Mouse (Mus musculus) kidney, postnatal 0 days (tissue): ENCODE measurements at regions not wholly inside any gene's neighbourhood (a gene's known extent, or its start where the extent isn't known, plus 50 kb on each side); places are given as distances from the start of the nearest gene placed in this dataset.

Experiments used
- ATAC-seq: fragments of 200-750 bp; cut with Nextera tagmentation; replicated peaks from 2 replicates; pipeline ENCODE4 v1.8.0; 2017; ENCODE audit warnings: low read depth, moderate number of reproducible peaks, moderate TSS enrichment, moderate library complexity; ENCODE audit not compliant: low FRiP score
- DNase-seq: peaks from one replicate; pipeline ENCODE4 v3.0.0-alpha.2; 2016; ENCODE audit warnings: low spot score
- H3K27ac ChIP-seq: fragments of 300-500 bp; sonication (generic); 2 replicates; pipeline ENCODE4 v1.5.1; 2014; ENCODE audit warnings: mild to moderate bottlenecking
- H3K27me3 ChIP-seq: fragments of 300-500 bp; sonication (generic); 2 replicates; pipeline ENCODE4 v1.6.1; 2014; ENCODE audit warnings: low read length, mixed read lengths; ENCODE audit not compliant: insufficient read depth
- H3K36me3 ChIP-seq: fragments of 300-500 bp; sonication (generic); 2 replicates; pipeline ENCODE4 v1.6.1; 2014; ENCODE audit warnings: low read length, mixed read lengths; ENCODE audit not compliant: insufficient read depth
- H3K4me1 ChIP-seq: fragments of 300-500 bp; sonication (generic); replicated peaks from 2 replicates; pipeline ENCODE4 v1.6.1; 2014; ENCODE audit warnings: antibody characterized with exemption, low read length, mixed read lengths; ENCODE audit not compliant: insufficient read depth
- H3K4me2 ChIP-seq: fragments of 300-500 bp; sonication (generic); 2 replicates; pipeline ENCODE4 v1.6.1; 2014; ENCODE audit warnings: mild to moderate bottlenecking, low read length, moderate library complexity, mixed read lengths
- H3K4me3 ChIP-seq: fragments of 300-500 bp; sonication (generic); replicated peaks from 2 replicates; pipeline ENCODE4 v1.5.1; 2014; ENCODE audit warnings: low read depth, low read length
- H3K9ac ChIP-seq: fragments of 300-500 bp; sonication (generic); 2 replicates; pipeline ENCODE4 v1.6.1; 2014; ENCODE audit warnings: low read depth, low read length
- H3K9me3 ChIP-seq: fragments of 300-500 bp; sonication (generic); replicated peaks from 2 replicates; pipeline ENCODE4 v1.6.1; 2016; ENCODE audit warnings: low read length, inconsistent platforms, mixed read lengths
- CTCF ChIP-seq: IDR thresholded peaks from 2 replicates; pipeline ENCODE4 v1.5.1; 2016; ENCODE audit warnings: antibody characterized with exemption, low read depth, mild to moderate bottlenecking, moderate library complexity
- WGBS: fragments of 180-500 bp; shearing (Covaris S2); extraction: QIAGEN DNeasy Blood & Tissue Kit; methylation state at CpG from one replicate; pipeline ENCODE4 v1.1.7; 2014; 5-methylcytosine and 5-hydroxymethylcytosine counted together

DNA sequence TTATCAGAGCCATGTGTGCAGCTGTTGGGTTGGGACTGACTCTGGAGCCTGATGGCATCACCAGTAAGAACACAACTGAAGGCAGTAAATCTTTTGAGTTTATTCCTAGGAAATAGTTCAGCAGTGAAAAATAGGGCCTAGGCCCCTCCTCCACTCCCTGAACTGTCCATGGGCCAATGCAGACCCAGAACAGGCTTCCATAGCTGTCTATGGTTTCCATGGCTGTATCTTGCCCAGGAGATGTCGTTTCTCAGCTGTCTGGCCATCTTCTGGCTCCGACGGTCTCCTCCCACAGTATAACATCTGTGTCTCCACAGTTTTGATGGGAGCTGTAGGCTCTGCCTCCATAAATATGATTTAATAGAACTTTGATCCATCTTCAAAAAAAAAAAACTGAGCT lies 165.1 kb upstream of the Arl4c start:
- Histone ChIP-seq H3K4me2 (no peak overlapping the region), H3K4me1 (0 out of 2 replicates have a peak, but pooled peaks cover 5% of the 10 kb centered on the region), H3K27me3 (no peaks in the 10 kb centered on the region), H3K27ac (no peak overlapping the region), H3K36me3 (no peaks in the 10 kb centered on the region), H3K9me3 (no peaks in the 10 kb centered on the region), H3K9ac (no peak overlapping the region), H3K4me3 (no peak overlapping the region)
- ATAC-seq: peak; percentile 57; the same call in 1 of the 2 replicates
- TF ChIP-seq CTCF: no peak
- DNase-seq: peak; percentile 65
- 40% methylated on average over 3 of the region's 3 CpGs for WGBS

DNA sequence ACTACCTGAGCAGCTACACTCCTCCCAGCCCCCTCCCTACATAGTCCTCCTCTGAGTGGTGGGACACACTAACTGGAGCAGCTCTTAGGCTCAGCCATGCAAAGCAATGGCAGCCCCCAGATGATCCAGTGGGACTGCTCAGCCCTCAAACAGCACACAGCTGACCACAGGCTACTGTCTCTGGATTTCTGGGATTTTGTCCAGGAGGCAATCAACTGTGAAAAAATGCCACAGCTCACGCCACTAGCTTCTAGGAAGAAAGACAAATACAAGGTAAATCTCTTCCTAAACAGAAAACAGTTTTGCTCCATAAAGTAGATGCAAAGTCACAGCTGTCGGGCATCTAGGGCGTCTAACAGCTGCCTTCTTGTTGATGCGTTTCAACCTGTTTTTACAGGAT lies 167.9 kb upstream of the Arl4c start:
- 23% methylated on average over 4 of the region's 4 CpGs for WGBS
- Histone ChIP-seq H3K4me2 (no peak overlapping the region), H3K27me3 (no peaks in the 10 kb centered on the region), H3K9me3 (no peaks in the 10 kb centered on the region), H3K4me1 (0 out of 2 replicates have a peak, but pooled peaks cover 5% of the 10 kb centered on the region), H3K27ac (peak overlapping the region; percentile 13; the same call in 1 of the 2 replicates), H3K36me3 (no peaks in the 10 kb centered on the region), H3K9ac (no peak overlapping the region), H3K4me3 (no peak overlapping the region)
- ATAC-seq: peak; percentile 76
- DNase-seq: peak; percentile 66
- TF ChIP-seq CTCF: no peak

DNA sequence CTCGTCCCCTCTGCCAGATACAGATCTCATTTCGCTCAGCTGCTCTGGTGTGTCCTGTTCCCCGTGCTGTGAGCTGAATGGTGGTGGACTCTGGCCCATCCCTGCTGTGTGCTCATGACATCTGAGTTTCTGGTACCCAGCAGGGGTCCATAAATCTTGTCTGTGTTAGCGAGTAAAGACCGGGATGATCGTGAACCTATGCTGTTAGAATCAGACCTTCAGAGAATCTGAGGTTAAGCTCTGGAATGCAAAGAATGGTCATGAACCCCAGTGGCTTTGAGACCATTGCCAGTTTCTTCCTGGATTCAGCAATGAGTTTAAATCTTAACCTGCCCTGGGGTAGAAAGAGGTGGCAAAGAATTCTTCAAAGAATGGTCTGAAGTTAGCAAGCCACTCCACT lies 173.3 kb upstream of the Arl4c start:
- 11% methylated on average over 6 of the region's 6 CpGs for WGBS
- no peak for TF ChIP-seq CTCF
- ATAC-seq (no peak), DNase-seq (peak; percentile 47)
- H3K27ac ChIP-seq: no peak overlapping the region
- no peak overlapping the region for H3K4me3 ChIP-seq
- no peaks in the 10 kb centered on the region for H3K27me3 ChIP-seq
- no peak overlapping the region for H3K4me2 ChIP-seq
- no peaks in the 10 kb centered on the region for H3K36me3 ChIP-seq
- H3K4me1 ChIP-seq: peaks cover 5% of the 10 kb centered on the region; the same call in 1 of the 2 replicates
- no peak overlapping the region for H3K9ac ChIP-seq
- no peaks in the 10 kb centered on the region for H3K9me3 ChIP-seq

DNA sequence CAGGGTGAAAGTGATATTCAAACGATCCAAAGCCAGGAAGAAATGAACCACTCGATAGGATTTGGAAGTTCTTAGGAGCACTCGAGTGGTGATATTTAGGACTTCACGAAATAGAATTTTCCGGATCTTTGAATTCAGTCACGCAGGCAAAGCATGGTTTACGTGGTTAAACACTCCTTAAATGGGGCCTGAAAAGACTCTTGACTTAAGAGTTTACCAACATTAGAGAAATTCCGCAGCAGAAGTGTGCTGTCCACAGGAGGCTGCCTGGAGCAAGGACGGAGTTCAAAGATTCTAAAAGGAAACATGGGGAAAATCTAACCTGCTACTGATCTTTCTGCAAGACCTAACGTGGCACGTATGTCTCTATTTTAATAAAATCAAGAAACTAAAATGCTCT lies 175.4 kb upstream of the Arl4c start:
- H3K4me1 ChIP-seq: peaks cover 5% of the 10 kb centered on the region; the same call in 1 of the 2 replicates
- no peak overlapping the region for H3K27ac ChIP-seq
- no peaks in the 10 kb centered on the region for H3K27me3 ChIP-seq
- H3K36me3 ChIP-seq: no peaks in the 10 kb centered on the region
- WGBS: 86% methylated on average over 11 of the region's 11 CpGs
- H3K4me2 ChIP-seq: no peak overlapping the region
- ATAC-seq (no peak), DNase-seq (no peak)
- TF ChIP-seq CTCF: no peak
- H3K9me3 ChIP-seq: no peaks in the 10 kb centered on the region
- H3K4me3 ChIP-seq: no peak overlapping the region
- no peak overlapping the region for H3K9ac ChIP-seq

DNA sequence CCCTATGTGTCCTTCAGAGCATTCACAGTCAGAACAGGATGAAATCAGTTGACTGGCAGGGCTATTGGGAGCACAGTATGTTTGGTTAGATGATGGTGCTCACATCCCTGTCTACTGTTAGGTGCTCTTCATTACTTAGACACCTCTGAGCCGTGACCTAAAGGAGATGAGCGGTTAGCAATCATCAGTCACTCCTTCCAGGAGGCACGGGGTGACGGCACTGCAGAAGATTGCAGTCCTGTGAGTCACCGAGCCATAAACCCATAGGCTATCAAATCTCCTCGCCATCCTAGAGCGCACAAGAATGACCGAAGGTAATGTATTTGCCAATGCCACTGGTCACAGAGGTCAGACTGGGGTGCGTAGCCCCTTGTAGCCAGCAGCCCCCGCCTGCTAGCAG lies 176.8 kb upstream of the Arl4c start:
- ATAC-seq (no peak; the same call in 1 of the 2 replicates), DNase-seq (peak; percentile 42)
- no peak overlapping the region for H3K4me2 ChIP-seq
- peaks cover 5% of the 10 kb centered on the region; the same call in 1 of the 2 replicates for H3K4me1 ChIP-seq
- 29% methylated on average over 10 of the region's 10 CpGs for WGBS
- no peaks in the 10 kb centered on the region for H3K9me3 ChIP-seq
- no peak overlapping the region for H3K9ac ChIP-seq
- no peak overlapping the region for H3K27ac ChIP-seq
- no peak overlapping the region for H3K4me3 ChIP-seq
- no peaks in the 10 kb centered on the region for H3K36me3 ChIP-seq
- no peaks in the 10 kb centered on the region for H3K27me3 ChIP-seq
- TF ChIP-seq CTCF: no peak

DNA sequence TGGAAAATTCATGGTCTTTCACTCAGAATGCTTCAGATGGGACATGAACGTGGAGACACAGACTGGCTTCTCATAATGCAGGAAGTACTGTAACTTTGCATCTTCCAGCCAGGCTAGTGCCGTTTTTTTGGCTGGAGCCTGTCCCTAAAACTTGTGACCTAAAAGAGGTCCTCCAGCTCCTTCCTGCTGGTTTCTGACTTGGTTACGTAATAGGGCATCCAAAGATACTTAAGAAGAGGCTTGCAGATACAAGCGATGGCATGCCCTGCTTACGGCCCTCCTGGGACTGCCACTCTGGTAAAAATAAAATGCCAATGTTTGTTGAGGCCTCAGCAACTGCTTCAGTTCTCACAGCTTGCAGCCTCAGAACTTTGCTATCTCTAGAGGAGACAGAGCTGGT lies 177.3 kb upstream of the Arl4c start:
- Histone ChIP-seq H3K27ac (no peak overlapping the region), H3K4me1 (peaks cover 5% of the 10 kb centered on the region; the same call in 1 of the 2 replicates), H3K27me3 (no peaks in the 10 kb centered on the region), H3K4me3 (no peak overlapping the region), H3K4me2 (no peak overlapping the region), H3K36me3 (no peaks in the 10 kb centered on the region), H3K9ac (no peak overlapping the region), H3K9me3 (no peaks in the 10 kb centered on the region)
- no peak for DNase-seq
- ATAC-seq: no peak
- TF ChIP-seq CTCF: no peak
- WGBS: 56% methylated on average over 5 of the region's 5 CpGs

DNA sequence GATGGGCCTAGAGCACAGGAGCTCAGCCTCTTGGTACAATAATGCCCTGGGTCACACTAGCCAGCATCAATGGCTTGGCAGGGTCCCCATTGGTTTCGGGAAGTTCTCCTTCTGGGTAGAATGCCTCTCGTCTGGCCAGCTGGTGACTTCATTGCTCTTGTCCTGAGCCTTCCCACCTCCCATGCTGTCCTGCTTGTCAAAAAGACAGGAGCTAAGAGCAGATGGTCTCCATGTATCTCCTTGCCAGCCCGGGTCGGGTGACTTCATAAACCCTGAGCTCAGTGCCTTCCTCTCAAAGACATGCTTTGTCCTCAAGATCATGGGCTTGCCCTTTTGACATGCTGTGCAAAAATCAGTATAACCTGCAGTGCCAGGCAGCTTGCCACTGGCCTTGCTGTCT lies 179.2 kb upstream of the Sh3bp4 start:
- DNase-seq (no peak), ATAC-seq (no peak)
- WGBS: 87% methylated on average over 4 of the region's 4 CpGs
- no peak overlapping the region for H3K4me2 ChIP-seq
- H3K9ac ChIP-seq: no peak overlapping the region
- no peak overlapping the region for H3K4me3 ChIP-seq
- H3K4me1 ChIP-seq: no peaks in the 10 kb centered on the region
- no peaks in the 10 kb centered on the region for H3K9me3 ChIP-seq
- H3K27me3 ChIP-seq: no peaks in the 10 kb centered on the region
- no peak for TF ChIP-seq CTCF
- no peak overlapping the region for H3K27ac ChIP-seq
- H3K36me3 ChIP-seq: no peaks in the 10 kb centered on the region
